Mouse (Mus musculus): ENCODE measurements around the gene Catsperb. TPM values are rescaled to one million over a fixed set of nuclear protein-coding genes. Genes with fewer than 3 reads are reported as not detected.
"Not testable (repeated sequence)": the region's sequence is repeated elsewhere in the genome, so short reads cannot be mapped to it uniquely, and the experiment has no call there.

Gene Catsperb
- polyA plus RNA-seq (2014; fragmentation: Nextera tagmentation; extraction: Ambion mirVana) = not detected in 2 replicates

DNA sequence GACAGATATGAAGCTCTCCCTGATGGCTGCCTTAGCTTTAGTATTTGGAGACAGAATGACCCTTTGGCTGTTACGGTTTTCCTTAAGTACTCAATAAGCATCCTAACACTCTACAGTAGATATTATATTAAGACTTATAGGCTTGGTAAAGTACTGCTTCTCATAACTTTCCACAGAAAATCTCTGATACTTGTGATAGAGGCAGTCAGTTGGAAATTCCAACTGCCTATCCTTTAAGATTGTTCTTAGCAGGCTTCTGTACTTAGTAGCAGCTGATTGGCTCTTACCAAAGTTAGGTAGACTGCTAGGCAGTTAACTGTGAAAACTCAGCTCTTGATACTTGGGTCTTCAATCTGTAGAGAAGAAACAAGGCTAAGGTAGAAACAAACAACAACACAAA is at the start of gene Catsperb:
Catsperb (plus strand) TSS at position 301 of the 400 bp plus-strand sequence.
- H3K9ac ChIP-seq (ENCODE audit: low read depth, low read length); ATAC-seq (replicated peaks; ENCODE audit: low FRiP score); H3K27ac ChIP-seq (ENCODE audit: low read depth, low read length); H3K4me2 ChIP-seq; DNase-seq (ENCODE audit: low spot score); H3K9me3 ChIP-seq (ENCODE audit: control insufficient read depth, low read length); H3K27me3 ChIP-seq (replicated peaks; ENCODE audit: control insufficient read depth, insufficient read depth, low read length); H3K36me3 ChIP-seq (ENCODE audit: control insufficient read depth, insufficient read depth, low read length); H3K4me1 ChIP-seq (replicated peaks; ENCODE audit: control insufficient read depth, insufficient read depth, low read length); H3K4me3 ChIP-seq (ENCODE audit: low read depth, low read length): not testable (repeated sequence)
- WGBS = 81% methylated on average over 1 of the region's 1 CpGs

GRCm38 (mm10) chr12:101361468-101361867 is 43.0 kb upstream of the Catsperb start:
- 76% methylated on average over 1 of the region's 1 CpGs for WGBS
- H3K9ac ChIP-seq (ENCODE audit: low read depth, low read length); H3K4me3 ChIP-seq (ENCODE audit: low read depth, low read length); ATAC-seq (replicated peaks; ENCODE audit: low FRiP score); H3K27ac ChIP-seq (ENCODE audit: low read depth, low read length); H3K36me3 ChIP-seq (ENCODE audit: control insufficient read depth, insufficient read depth, low read length); H3K4me2 ChIP-seq; H3K27me3 ChIP-seq (replicated peaks; ENCODE audit: control insufficient read depth, insufficient read depth, low read length); H3K9me3 ChIP-seq (ENCODE audit: control insufficient read depth, low read length); DNase-seq (ENCODE audit: low spot score); H3K4me1 ChIP-seq (replicated peaks; ENCODE audit: control insufficient read depth, insufficient read depth, low read length): not testable (repeated sequence)

GRCm38 (mm10) chr12:101381460-101381859 is 23.0 kb upstream of the Catsperb start:
- not testable (repeated sequence) for H3K4me2 ChIP-seq; H3K9ac ChIP-seq (ENCODE audit: low read depth, low read length); H3K9me3 ChIP-seq (ENCODE audit: control insufficient read depth, low read length); H3K4me1 ChIP-seq (replicated peaks; ENCODE audit: control insufficient read depth, insufficient read depth, low read length); H3K27me3 ChIP-seq (replicated peaks; ENCODE audit: control insufficient read depth, insufficient read depth, low read length); ATAC-seq (replicated peaks; ENCODE audit: low FRiP score); H3K36me3 ChIP-seq (ENCODE audit: control insufficient read depth, insufficient read depth, low read length); DNase-seq (ENCODE audit: low spot score); H3K27ac ChIP-seq (ENCODE audit: low read depth, low read length); H3K4me3 ChIP-seq (ENCODE audit: low read depth, low read length)
- WGBS = no CpG with 5 or more reads among the region's 1 CpGs

- H3K9me3 ChIP-seq (ENCODE audit: control insufficient read depth, low read length) = no peaks in the 10 kb centered on the region
- no peak overlapping the region for H3K27ac ChIP-seq (ENCODE audit: low read depth, low read length)
- H3K4me1 ChIP-seq (replicated peaks; ENCODE audit: control insufficient read depth, insufficient read depth, low read length) = no peaks in the 10 kb centered on the region
- DNase-seq (ENCODE audit: low spot score) = no peak
- no peak overlapping the region for H3K9ac ChIP-seq (ENCODE audit: low read depth, low read length)
- no peaks in the 10 kb centered on the region for H3K27me3 ChIP-seq (replicated peaks; ENCODE audit: control insufficient read depth, insufficient read depth, low read length)
- no peaks in the 10 kb centered on the region for H3K36me3 ChIP-seq (ENCODE audit: control insufficient read depth, insufficient read depth, low read length)
- no peak for ATAC-seq (replicated peaks; ENCODE audit: low FRiP score)
- 61% methylated on average over 1 of the region's 1 CpGs for WGBS
- H3K4me2 ChIP-seq = no peak overlapping the region
- H3K4me3 ChIP-seq (ENCODE audit: low read depth, low read length) = no peak overlapping the region
These were observed 21.7 kb downstream of the Catsperb start for GRCm38 (mm10) chr12:101426131-101426530.

GRCm38 (mm10) chr12:101462051-101462450 is 57.6 kb downstream of the Catsperb start:
- no peak overlapping the region for H3K4me3 ChIP-seq (ENCODE audit: low read depth, low read length)
- H3K36me3 ChIP-seq (ENCODE audit: control insufficient read depth, insufficient read depth, low read length) = no peaks in the 10 kb centered on the region
- 89% methylated on average over 5 of the region's 5 CpGs for WGBS
- no peak for ATAC-seq (replicated peaks; ENCODE audit: low FRiP score)
- H3K4me2 ChIP-seq = no peak overlapping the region
- no peak overlapping the region for H3K9ac ChIP-seq (ENCODE audit: low read depth, low read length)
- no peaks in the 10 kb centered on the region for H3K9me3 ChIP-seq (ENCODE audit: control insufficient read depth, low read length)
- no peaks in the 10 kb centered on the region for H3K27me3 ChIP-seq (replicated peaks; ENCODE audit: control insufficient read depth, insufficient read depth, low read length)
- H3K27ac ChIP-seq (ENCODE audit: low read depth, low read length) = no peak overlapping the region
- no peak for DNase-seq (ENCODE audit: low spot score)
- H3K4me1 ChIP-seq (replicated peaks; ENCODE audit: control insufficient read depth, insufficient read depth, low read length) = no peaks in the 10 kb centered on the region

DNA sequence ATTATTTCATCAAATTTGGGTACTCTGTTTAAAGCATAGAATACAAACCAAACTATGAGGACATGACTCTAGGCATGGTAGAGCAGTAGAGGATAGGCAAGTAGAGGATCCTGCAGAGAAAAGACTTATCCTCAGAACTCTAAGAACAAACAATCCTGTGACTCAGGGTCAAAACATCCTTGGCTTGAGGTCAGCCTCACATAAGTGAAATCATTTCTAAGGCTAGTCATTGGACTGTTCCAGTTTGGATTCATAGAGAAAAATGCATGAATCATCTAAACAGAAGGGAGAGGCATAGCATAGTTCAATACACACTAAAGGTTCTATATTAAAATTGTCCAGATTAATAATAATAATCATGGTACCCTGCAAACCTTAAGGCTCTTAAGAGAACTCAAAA is 79.1 kb downstream of the Catsperb start:
- no peaks in the 10 kb centered on the region for H3K9me3 ChIP-seq (ENCODE audit: control insufficient read depth, low read length)
- no peak overlapping the region for H3K4me3 ChIP-seq (ENCODE audit: low read depth, low read length)
- ATAC-seq (replicated peaks; ENCODE audit: low FRiP score) (no peak), DNase-seq (ENCODE audit: low spot score) (no peak)
- H3K4me2 ChIP-seq = no peak overlapping the region
- H3K36me3 ChIP-seq (ENCODE audit: control insufficient read depth, insufficient read depth, low read length) = no peaks in the 10 kb centered on the region
- H3K9ac ChIP-seq (ENCODE audit: low read depth, low read length) = no peak overlapping the region
- H3K4me1 ChIP-seq (replicated peaks; ENCODE audit: control insufficient read depth, insufficient read depth, low read length) = no peaks in the 10 kb centered on the region
- H3K27me3 ChIP-seq (replicated peaks; ENCODE audit: control insufficient read depth, insufficient read depth, low read length) = no peaks in the 10 kb centered on the region
- no peak overlapping the region for H3K27ac ChIP-seq (ENCODE audit: low read depth, low read length)

DNA sequence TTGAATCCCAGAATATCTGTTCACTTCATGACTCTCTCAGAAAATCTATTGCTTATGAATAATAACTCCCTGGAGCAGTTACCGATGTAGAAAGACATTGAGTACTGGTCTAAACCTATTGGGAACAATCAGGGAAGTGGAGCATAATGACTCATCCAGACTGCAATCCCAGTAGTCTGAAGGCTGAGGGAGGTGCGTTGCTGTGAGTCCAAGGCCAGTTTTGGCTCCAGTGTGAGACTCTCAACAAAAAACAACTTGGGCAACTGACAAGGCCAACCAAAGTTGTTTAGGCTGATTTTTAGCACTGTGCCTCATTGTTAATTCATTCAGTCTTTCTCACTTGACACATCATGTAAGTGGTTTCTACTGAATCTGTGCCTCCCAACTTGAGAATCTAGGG is 106.9 kb downstream of the Catsperb start:
- not testable (repeated sequence) for DNase-seq (ENCODE audit: low spot score); H3K27me3 ChIP-seq (replicated peaks; ENCODE audit: control insufficient read depth, insufficient read depth, low read length); H3K27ac ChIP-seq (ENCODE audit: low read depth, low read length); H3K9ac ChIP-seq (ENCODE audit: low read depth, low read length); H3K4me3 ChIP-seq (ENCODE audit: low read depth, low read length); H3K4me1 ChIP-seq (replicated peaks; ENCODE audit: control insufficient read depth, insufficient read depth, low read length); H3K9me3 ChIP-seq (ENCODE audit: control insufficient read depth, low read length); H3K4me2 ChIP-seq; H3K36me3 ChIP-seq (ENCODE audit: control insufficient read depth, insufficient read depth, low read length); ATAC-seq (replicated peaks; ENCODE audit: low FRiP score)
- 75% methylated on average over 2 of the region's 2 CpGs for WGBS

- not testable (repeated sequence) for DNase-seq (ENCODE audit: low spot score); ATAC-seq (replicated peaks; ENCODE audit: low FRiP score); H3K36me3 ChIP-seq (ENCODE audit: control insufficient read depth, insufficient read depth, low read length); H3K9ac ChIP-seq (ENCODE audit: low read depth, low read length); H3K4me2 ChIP-seq; H3K9me3 ChIP-seq (ENCODE audit: control insufficient read depth, low read length); H3K4me1 ChIP-seq (replicated peaks; ENCODE audit: control insufficient read depth, insufficient read depth, low read length); H3K27ac ChIP-seq (ENCODE audit: low read depth, low read length); H3K4me3 ChIP-seq (ENCODE audit: low read depth, low read length); H3K27me3 ChIP-seq (replicated peaks; ENCODE audit: control insufficient read depth, insufficient read depth, low read length)
These were observed 202.2 kb downstream of the Catsperb start for GRCm38 (mm10) chr12:101606622-101607021.

- Histone ChIP-seq H3K36me3 (ENCODE audit: control insufficient read depth, insufficient read depth, low read length) (no peaks in the 10 kb centered on the region), H3K9me3 (ENCODE audit: control insufficient read depth, low read length) (no peaks in the 10 kb centered on the region), H3K4me2 (no peak overlapping the region), H3K27me3 (replicated peaks; ENCODE audit: control insufficient read depth, insufficient read depth, low read length) (no peaks in the 10 kb centered on the region), H3K4me3 (ENCODE audit: low read depth, low read length) (no peak overlapping the region), H3K9ac (ENCODE audit: low read depth, low read length) (no peak overlapping the region), H3K4me1 (replicated peaks; ENCODE audit: control insufficient read depth, insufficient read depth, low read length) (no peaks in the 10 kb centered on the region), H3K27ac (ENCODE audit: low read depth, low read length) (no peak overlapping the region)
- ATAC-seq (replicated peaks; ENCODE audit: low FRiP score) (no peak), DNase-seq (ENCODE audit: low spot score) (no peak)
- 87% methylated on average over 1 of the region's 1 CpGs for WGBS
These were observed 228.7 kb downstream of the Catsperb start for GRCm38 (mm10) chr12:101633137-101633536.

Data from liver, embryonic 11.5 days (tissue).